Mouse (Mus musculus): ENCODE data around the gene Olfr1306.

DNA sequence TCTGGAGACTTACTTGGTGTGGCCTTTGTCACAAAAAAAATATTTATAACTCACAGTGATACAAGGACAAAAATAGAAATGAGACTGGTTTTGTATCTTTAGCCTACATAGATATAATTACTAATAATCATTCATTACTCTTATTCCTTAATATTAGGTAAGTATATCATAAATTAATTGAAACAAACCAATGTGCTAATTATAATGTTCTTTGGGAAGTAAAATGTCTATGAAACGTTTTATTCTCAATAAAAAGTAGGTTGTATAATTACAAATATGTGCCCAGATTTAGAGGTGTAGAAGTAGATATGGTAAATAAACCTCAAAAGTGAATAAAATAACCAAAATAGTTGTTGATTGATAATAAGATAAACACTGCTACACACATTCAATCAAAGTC, 48.8 kb upstream of the Olfr1306 start, which contains the start of gene Olfr1308:
- TF ChIP-seq ZC3H11A (IDR thresholded peaks at IDR 0.05; ENCODE audit: borderline replicate concordance, low read depth, low read length) (no peak), HCFC1 (IDR thresholded peaks at IDR 0.05; ENCODE audit: borderline replicate concordance, insufficient read depth, low read length) (no peak)

All from ES-E14 (cell line).